Mouse (Mus musculus) heart, embryonic 11.5 days (tissue): ENCODE measurements at regions not wholly inside any gene's neighbourhood (a gene's known extent, or its start where the extent isn't known, plus 50 kb on each side); places are given as distances from the start of the nearest gene placed in this dataset.

Source experiments
- ATAC-seq: fragments of 200-750 bp; cut with Nextera tagmentation; replicated peaks from 2 replicates; pipeline ENCODE4 v1.8.0; 2017; ENCODE audit warnings: moderate library complexity; ENCODE audit not compliant: insufficient number of reproducible peaks, low FRiP score, low TSS enrichment
- H3K27ac ChIP-seq: fragments of 300-500 bp; sonication (generic); 2 replicates; pipeline ENCODE4 v1.5.1; 2014; ENCODE audit warnings: mild to moderate bottlenecking, low read depth, low read length
- H3K27me3 ChIP-seq: fragments of 300-500 bp; sonication (generic); 2 replicates; pipeline ENCODE4 v1.6.1; 2014; ENCODE audit warnings: mild to moderate bottlenecking, low read length, mixed read lengths; ENCODE audit not compliant: control insufficient read depth, insufficient read depth
- H3K36me3 ChIP-seq: fragments of 300-500 bp; sonication (generic); 2 replicates; pipeline ENCODE4 v1.6.1; 2014; ENCODE audit warnings: mild to moderate bottlenecking, low read length, moderate library complexity, mixed read lengths; ENCODE audit not compliant: control insufficient read depth, insufficient read depth
- H3K4me1 ChIP-seq: fragments of 300-500 bp; sonication (generic); 2 replicates; pipeline ENCODE4 v1.6.1; 2014; ENCODE audit warnings: low read length; ENCODE audit not compliant: control insufficient read depth, insufficient read depth
- H3K4me2 ChIP-seq: fragments of 300-500 bp; sonication (generic); 2 replicates; pipeline ENCODE4 v1.6.1; 2014; ENCODE audit warnings: mild to moderate bottlenecking, moderate library complexity
- H3K4me3 ChIP-seq: fragments of 300-500 bp; sonication (generic); 2 replicates; pipeline ENCODE4 v1.5.1; 2014; ENCODE audit warnings: low read depth, low read length
- H3K9ac ChIP-seq: fragments of 300-500 bp; sonication (generic); 2 replicates; pipeline ENCODE4 v1.6.1; 2014; ENCODE audit warnings: mild to moderate bottlenecking, low read depth, low read length, moderate library complexity
- H3K9me3 ChIP-seq: fragments of 300-500 bp; sonication (generic); replicated peaks from 2 replicates; pipeline ENCODE4 v1.6.1; 2016; ENCODE audit warnings: low read length; ENCODE audit not compliant: control insufficient read depth
- WGBS: fragments of 180-500 bp; shearing (Covaris S2); extraction: QIAGEN DNeasy Blood & Tissue Kit; methylation state at CpG from one replicate; pipeline ENCODE4 v1.1.7; 2014; ENCODE audit not compliant: insufficient replicate concordance; 5-methylcytosine and 5-hydroxymethylcytosine counted together

DNA sequence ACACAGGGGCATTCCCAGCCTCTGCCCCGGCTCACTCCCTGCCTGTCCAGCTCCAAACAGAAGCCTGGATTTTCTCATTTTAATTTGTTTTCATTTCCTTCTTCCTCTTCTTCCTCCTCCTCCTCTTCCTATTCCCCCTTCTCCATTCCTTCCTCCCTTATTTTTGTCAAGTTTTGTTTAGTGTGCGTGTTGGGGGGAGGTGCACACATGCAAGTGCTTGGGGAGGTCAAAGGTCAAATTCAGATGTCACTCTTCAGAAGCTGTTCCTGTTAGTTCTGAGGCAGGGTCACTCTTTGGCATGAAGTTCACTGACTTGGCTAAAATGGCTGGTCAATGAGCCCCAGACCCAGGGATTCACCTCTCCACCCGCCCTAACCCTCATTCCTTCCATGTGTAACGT lies 85.1 kb downstream of the Micall2 start:
- Histone ChIP-seq H3K27ac (no peak overlapping the region), H3K4me2 (no peak overlapping the region), H3K27me3 (peaks cover 5% of the 10 kb centered on the region; the same call in 1 of the 2 replicates), H3K36me3 (no peaks in the 10 kb centered on the region), H3K4me1 (no peaks in the 10 kb centered on the region), H3K9me3 (no peaks in the 10 kb centered on the region), H3K4me3 (no peak overlapping the region), H3K9ac (no peak overlapping the region)
- 44% methylated on average over 4 of the region's 4 CpGs for WGBS
- ATAC-seq, result no peak
